Mouse (Mus musculus): ENCODE data around the gene Zfp961.
"Not testable (repeated sequence)": the region's sequence is repeated elsewhere in the genome, so short reads cannot be mapped to it uniquely, and the experiment has no call there.

Zfp961 gene

DNA sequence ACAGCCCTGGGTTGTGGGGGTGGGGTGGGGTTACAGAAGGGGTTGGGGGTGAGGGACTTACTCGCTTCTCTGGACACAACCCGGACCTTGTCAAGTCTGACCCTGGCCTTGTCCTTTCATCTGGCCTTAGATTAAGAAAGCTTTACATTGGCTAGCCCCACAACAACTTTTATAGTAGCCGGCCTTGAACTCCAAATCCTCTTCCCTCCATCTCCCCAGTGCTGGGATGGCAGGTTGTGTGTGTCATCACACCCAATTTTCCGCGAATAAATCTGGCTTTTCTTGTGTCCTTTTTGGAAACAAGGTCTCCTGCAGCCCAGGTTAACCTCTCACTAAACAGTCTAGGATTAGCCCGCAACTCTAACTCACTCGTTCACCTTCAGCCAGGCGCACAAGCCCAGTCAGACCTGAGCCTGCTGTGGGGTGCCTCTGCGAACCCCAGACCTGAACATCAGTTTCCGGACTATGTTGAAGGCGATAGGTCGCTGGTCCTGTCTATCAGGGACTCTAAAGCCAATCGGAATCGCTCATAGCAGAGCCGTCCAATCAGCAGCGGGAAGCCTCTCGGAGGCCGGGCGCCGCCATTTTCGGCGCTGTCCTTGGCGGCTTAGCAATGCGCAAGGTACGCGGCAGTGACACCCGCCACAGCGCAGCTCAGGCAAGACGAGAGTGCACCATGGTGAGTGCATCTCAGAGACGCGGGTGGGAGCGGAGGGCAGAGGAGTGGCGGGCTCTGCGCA, at the start of gene Zfp961:
Zfp961 (plus strand) TSS at position 557 of the 740 bp plus-strand sequence.
- peak; percentile 99 for DNase-seq

DNA sequence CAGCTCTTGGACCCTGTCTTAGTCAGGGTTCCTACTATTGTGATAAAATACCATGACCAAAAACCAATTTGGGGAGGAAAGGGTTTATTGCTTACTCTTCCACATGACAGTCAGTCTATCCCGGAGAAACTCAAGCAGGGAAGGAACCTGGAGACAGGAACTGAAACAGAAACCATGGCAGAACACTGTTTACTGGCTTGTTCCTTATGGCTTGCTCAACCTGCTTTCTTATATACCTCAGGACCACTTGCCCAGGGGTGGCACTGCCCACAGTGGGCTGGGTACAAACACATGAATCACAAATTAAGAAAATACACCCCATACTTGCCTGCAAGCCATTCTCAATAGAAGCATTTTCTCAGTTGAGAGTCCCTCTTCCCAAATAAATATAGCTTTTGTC, 47.8 kb upstream of the Zfp961 start:
- not testable (repeated sequence) for DNase-seq

DNA sequence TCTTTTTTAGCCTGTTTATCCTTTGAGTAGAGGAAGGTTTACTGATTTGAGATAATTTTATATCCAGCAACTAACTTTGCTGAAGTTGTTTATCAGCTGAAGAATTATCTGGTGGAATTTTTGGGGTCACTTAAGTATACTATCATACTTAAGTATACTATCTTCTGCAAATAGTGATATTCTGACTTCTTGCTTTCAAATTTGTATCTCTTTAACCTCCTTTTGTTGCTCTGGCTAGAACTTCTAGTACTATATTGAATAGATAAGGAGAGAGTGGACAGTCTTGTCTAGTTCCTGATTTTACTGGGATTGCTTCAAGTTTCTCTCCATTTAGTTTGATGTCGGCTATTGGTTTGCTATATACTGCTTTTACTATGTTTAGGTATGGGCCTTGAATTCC, 44.0 kb upstream of the Zfp961 start:
- no peak for DNase-seq

DNA sequence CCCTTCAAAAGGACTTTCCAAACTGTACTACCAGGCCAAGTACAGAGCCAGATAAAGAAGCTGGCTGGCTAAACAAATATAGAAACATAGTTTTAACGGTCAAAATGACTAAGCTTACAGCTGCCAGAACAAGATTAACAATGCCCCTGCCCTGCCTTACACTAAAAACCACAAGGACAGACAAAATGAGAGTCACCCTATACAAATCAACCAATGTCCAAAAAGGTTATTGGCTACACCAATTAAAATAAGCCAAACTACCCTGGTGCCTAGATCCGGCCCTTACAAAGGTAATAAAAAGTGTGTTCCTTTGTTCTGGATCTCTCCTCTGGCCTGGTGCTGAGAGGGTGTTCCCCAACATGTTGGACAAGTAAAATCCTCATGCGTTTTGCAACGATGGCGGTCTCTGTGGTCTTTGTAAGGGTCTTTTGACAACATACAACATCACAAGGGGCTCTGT, 43.0 kb upstream of the Zfp961 start:
- peak in 1 of 2 experiments; percentile 4 for DNase-seq

DNA sequence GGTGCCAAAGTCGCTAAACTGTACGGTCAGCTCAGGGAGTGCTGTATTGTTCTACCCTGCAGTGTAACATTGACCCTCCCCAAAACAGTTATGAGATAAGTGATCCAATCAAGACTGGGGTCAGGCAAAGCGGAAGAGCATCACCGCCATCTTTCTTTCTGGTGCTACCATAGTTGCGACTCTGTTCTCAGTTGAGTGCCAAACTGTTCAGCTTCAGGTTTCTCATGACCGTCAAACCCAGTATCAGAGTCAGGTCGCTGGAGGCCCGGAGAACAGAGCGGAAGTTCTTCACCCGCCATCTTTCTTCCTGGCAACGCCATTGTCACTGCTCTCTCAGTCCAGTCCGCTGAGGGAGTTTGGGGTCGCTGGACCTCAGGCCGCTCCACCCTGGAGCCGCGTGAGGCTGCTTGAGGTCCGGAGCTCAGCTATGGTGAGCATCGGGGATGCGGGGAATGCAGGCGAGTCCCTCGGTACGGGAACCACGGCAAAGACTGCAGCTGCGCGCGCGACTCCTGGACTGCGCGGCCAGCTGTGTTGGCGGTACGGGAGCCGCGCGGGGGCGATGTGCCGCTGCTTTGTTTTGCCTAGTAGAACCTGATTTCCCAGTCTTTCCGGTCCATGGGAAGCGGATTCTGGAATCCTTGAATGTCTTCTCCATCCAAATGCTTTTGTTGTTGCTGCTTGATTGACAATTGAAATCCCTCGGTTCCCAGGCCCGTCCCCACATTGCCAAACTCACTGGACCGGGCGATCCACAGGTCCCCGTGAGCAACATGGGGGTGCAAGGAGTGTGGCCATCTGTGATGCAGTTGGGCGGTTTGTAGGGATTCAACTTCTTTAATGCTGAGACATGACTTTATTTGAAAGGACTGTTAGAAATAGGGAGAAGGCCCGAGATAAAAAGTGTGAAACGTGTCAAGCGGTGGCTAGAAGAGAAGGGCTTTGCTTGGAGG, 42.3 kb upstream of the Zfp961 start, which contains the start of the genes Zfp882 and Zfp617:
Zfp882 (plus strand) TSS at position 300 of the 953 bp plus-strand sequence.
Zfp617 (plus strand) TSS at position 327 of the 953 bp plus-strand sequence.
- DNase-seq, result peak; percentile 90 to 94

DNA sequence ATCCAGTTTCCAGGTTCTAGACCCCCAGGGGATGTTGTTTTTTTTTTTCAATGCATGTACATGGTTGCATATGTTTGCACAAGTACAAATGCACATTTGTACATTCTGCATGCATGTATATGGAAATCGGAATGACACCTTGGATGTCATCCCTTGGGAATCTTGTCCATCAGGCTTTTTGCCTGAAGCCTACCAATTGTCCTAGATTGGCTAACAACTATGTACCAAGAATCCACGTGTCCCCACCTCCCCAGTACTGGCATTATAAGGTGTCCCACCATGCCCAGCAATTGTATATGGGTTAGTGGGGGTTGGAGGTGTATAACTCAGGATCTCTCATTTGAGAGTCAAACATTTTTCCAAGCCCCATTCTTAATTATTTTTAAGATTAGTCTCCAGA, 38.6 kb upstream of the Zfp961 start:
- no peak for DNase-seq

DNA sequence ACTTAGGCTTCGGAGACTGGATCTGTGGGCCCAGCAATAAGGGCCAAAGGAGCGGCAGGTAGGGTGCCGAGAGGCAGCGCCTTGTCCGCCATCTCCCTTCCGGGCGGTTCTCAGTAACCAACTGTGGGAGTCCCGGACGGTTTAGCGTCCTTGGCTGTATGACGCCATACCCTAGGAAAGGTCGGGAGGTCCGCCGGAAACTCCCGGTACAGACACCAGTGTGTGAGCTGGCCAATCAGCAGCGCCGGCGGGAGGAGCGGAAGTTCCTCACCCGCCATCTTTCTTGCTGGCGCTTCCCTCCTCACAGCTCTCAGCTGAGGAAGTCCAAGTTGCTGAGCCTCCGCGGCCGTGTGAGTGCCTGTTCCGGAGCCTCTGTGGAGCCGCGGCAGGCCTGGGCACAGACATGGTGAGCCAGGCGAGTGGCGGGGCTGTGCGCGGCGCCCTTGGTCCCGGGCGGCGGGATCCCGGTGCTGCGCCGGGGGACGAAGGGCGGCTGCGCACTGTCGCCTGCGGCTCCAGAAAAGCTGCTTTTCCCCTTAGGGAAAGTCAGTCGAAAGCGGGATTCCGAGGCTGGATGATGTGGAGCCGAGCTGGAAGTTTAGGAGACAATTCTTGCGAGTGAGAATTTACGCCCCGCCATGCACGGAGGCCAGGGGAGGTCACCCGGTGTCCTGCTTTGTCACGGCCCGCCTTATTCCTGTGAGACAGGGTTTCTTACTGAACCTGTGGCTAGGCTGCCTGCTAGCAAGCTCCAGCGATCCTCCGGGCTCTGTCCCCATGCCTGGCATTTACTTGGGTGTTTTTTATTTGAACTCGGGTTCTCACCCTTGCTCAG, 28.1 kb upstream of the Zfp961 start:
- DNase-seq, result peak; percentile 96 to 98

DNA sequence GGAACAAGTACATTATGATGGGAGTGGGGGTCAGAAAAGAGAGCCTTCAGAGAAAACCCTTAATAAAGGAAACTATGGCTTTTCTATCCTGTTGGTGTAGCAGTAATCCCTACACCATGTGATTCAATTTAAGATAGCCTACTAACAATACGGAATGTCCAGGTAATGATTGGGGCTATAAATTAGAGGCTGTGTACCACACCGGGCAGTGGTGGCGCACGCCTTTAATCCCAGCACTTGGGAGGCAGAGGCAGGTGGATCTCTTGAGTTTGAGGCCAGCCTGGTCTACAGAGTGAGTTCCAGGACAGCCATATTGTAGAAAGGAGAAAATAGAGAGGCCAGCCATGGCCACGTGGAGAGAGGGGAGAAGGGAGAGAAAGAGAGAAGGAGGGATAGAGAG, 25.0 kb upstream of the Zfp961 start:
- DNase-seq, result no peak

DNA sequence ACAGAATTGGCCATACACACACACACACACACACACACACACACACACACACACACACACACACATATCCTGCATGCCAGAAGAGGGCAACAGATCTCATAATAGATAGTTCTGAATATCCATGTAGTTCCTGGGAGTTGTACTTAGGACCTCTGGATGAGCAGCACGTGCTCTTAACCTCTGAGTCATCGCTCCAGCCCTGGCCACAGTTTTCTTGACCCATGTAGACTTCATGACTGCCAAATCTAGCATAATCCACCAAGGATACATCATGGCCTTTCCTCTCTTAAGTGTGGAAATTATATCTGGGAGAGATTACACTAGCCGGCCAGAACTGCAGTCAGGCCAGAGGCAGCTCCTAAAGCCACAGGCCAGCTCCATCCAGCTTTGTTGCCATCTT, 24.3 kb upstream of the Zfp961 start:
- DNase-seq, result no peak

DNA sequence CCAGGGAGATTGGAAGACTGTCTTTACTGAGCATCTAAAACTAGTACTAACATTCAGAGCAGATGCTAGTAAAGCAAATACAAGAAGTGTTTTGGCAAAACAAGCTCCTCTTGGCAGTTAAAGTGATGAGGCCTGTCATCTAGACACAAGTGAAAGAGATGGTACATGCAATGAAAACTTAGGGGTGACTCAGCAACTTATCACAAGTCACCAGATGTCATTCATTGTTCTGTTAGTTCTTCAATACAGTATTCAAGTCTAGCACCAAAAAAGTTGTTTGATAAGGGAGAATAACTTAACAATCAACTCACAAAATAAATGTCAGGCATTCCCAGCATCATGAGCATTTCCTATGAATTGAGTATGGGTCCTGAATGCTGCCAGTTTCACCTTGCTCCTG, 23.1 kb upstream of the Zfp961 start:
- DNase-seq, result no peak

DNA sequence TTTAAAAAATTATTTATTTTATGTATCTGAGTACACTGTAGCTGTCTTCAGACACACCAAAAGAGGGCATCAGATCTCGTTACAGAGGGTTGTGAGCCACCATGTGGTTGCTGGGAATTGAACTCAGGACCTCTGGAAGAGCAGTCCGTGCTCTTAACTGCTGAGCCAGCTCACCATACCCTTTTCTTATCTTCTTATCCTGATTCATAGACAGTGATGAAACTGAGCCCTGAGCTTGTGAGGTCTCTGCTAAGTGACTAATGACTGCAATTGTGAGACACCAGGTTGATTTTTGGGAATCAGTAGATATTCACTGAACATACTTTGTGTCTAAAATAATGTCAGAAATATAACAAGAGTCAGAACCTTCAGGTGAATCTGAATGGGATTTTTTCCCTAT, 12.8 kb upstream of the Zfp961 start:
- DNase-seq, result not testable (repeated sequence)

DNA sequence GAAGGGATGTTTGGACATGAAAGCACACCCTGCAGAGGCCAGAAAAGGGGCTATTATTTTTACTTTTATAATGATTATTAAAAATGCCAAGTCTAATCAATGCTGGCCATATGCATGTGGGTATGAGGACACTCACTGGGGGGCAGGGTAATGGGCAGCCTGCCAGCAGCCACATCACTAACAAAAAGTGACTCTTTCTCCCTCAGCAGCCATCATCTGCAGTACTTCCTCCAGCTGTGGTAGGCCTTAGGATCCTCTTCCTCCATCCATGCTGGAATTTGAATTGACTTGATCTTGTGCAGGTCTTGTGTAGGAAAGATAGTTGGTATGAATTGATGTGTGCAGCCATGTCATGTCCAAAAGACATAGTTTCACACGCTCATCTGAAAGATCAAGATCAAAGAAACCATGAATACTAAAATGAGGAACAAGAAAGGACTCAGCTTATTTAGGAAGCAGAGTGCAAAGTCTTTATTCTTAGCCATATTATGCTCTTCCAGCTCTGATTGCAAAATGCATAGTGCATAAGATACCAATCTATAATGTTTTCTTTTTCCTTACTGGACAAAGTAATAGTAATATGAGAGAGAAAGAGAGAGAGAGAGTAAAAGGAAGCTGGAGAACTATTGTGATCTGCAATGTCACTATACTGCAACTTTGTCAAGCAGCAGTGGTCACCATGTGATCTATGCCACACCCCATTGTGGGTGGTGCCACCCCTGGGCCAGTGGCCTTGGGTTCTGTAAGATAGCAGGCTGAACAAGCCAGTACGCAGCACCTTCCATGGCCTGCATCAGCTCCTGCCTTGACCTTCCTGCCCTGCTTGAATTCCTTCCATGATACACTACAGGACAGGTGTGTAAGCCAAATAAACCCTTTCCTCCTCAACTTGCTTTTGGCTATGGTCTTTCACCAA, 10.3 kb upstream of the Zfp961 start:
- DNase-seq, result no peak

DNA sequence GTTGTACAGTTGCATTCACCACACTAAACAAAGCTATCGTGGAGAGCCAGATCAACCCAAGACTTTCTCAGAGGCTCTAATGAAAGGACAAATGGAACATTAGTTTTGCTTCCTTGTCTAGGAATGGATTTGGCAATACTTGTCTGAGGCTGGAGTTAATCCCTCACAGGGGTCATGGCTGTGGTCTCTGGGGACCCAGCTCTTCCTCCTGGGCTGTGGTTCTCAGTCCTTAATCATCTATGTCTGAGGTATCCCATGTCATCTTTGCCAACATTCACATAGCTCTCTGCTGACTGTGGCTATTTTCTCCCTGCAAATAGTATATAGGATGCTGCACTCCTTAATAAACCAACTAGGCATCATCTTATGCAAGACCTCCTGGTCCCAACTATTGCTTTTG, 9.1 kb upstream of the Zfp961 start:
- no peak for DNase-seq

DNA sequence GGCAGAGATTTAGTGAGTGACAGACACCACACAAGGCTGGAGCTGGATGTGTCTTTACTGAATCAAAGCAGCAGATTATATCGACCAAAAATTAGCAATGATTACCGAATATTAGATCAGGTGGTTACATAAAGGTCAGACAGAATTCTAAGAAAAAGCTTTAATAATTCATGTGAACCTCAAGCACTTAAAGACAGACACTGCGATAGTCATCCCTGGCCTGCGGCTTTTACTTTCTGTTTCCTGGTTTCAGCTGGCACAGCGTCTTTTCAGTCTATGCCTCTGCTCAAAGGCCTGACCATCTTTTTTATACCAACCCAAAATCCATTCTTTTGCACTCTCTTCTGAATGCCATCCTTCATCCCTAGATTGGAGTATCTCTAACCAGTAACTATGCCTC, 2.2 kb upstream of the Zfp961 start:
- no peak for DNase-seq

DNA sequence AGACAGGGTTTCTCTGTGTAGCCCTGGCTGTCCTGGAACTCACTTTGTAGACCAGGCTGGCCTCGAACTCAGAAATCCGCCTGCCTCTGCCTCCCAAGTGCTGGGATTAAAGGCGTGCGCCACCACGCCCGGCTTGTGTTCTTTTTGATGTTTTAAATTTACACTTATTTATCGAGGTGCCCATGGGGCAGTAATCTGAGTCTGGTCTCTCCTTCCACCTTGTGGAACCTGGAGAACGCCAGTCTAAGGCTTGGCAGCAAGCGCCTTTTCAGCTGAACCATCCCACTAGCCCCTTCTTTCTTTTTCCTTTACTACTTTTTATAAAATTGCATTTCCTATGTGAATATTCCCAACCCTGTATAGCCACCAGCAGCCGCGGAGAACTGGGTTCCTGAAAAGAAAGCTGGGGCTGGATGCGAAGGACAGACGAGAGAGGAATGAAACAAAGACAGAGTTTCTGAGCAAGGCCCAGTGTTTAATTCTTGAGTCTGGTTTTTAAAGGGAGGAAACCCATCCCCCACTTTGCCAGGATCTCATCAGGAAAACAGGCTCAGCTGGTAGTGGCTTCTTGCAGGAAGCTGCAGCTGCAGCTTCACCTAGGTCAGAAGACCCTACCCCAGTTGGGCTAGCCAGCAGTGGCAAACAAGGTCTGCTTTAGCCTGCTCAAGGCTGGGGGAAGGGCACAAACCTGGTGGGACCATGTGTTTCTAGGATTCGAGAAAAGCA, 761 bp downstream of the Zfp961 start:
- peak; percentile 12 to 22 for DNase-seq

DNA sequence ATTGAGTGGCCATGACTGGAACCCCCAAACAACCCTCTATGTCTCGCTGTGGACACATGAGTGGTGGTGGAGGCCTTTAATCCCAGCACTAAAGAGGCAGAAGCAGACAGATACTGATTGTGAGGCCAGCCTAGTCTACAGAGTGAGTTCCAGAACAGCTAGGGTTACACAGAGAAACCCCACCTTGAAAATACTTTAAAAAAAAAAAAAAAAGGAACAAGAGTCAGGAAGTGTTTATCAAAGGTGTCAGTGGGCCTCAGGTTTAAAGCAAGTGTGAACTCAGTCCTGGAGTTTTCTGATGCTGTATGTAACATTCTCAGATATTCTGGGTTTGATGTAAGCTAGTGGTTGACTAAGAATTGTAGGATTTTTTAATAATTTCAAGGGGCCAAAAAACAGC, 1.7 kb downstream of the Zfp961 start:
- DNase-seq, result no peak

DNA sequence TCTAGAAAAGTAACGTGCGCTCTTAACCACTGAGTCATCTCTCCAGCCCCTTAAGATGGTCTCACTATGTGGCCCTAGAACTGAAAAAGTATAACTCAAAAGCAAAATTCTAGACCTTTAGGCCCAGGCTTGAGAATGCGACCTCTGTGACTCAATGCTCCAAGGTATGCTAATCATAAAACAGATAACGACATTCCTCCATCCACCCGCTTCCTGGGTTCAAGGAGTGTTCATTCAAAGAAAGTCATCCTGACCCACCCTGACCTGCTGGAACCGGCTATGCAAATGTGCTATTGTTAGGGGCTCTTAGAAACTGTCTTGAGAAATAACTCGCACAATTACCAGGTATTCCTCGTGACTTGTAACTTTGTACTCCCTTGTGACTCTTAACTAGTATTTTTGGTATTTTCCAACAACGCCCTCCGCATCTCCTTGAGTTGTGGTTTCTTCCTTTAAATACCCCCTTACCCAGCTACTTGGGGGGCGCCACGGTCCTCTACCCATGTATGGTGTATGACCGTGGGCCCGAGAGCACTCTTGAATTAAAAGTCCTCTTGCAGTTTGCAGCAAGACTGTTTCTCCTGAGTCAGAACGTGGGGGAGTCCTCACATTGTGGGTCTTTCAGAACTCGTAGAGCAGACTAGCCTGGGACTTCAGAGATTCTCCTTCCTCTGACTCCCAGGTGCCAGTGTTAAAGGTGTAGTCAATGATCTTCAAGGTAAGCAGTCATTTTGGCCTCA, 2.3 kb downstream of the Zfp961 start:
- not testable (repeated sequence) for DNase-seq

DNA sequence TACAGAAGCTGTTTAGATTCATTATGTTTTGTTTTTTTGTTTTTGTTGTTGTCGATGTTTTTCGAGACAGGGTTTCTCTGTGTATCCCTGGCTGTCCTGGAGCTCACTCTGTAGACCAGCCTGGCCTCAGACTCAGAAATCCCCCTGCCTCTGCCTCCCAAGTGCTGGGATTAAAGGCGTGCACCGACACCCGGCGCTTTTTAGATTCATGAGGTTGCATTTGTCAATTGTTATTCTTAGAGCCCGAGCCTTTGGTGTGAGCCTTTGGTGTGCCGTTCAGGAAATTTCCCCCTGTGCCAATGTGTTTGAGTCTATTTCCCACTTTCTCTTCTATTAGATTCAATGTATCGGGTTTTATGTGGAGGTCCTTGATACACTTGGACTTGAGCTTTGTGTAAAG, 3.8 kb downstream of the Zfp961 start:
- no peak for DNase-seq

DNA sequence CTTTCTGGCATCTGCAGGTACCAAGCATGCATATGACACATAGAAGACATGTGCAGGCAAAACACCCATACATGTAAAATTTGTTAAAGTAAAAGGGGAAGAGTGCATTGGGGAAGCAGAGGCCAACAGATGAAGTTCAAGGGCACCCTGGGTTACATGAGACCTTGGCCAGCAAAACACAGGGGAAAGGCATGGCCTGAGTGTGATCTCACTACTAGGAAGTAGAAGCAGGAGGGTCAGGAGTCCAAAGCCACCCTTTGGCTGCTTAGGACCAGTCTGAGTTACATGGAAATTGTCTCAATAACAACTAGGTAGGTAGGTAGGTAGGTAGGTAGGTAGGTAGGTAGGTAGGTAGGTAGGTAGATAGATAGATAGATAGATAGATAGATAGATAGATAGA, 9.6 kb downstream of the Zfp961 start:
- DNase-seq, result no peak

DNA sequence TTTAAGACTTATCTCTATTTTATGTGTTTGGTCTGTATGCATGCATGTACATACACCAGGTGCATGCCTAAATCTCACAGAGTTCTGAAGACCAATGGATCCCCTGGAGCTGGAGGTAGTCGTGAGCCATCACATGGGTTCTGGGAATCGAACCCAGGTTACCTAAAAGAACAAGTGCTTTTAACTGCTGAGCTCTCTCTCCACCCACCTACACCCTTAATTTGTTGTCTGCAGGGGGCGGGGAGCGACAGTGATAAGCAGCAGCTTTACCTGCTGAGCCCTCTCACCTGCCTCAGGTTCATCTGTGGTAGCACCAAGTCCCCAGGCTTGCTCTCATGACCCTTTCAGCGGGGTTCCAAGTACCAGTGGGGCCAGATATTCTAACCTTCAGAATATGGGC, 11.0 kb downstream of the Zfp961 start:
- no peak for DNase-seq
